Comparison of ENCODE assay signal across 9 mouse cellular contexts in genomic region chr17:8423283-8423682, GRCm38 (mm10). TPM values are rescaled to one million over a fixed set of nuclear protein-coding genes. Genes with fewer than 3 reads are reported as not detected.
DNase-seq lines count a peak whose midpoint lies in the region; ATAC-seq lines count a peak whose summit lies in the region.
"Had no signal": no experiment of that assay in that cellular context is flagged by ENCODE, and none has a peak within 500 bp of the region (broad histone marks: within the 10 kb centered on the region; RNA-seq: fewer than 3 reads in every experiment).

No protein-coding gene starts in this region.

- peak; percentile 5 for DNase-seq in cerebellum, adult 9-10 months
- DNase-seq in cerebellum, adult 11 months: no peak
- DNase-seq in left cerebral cortex, postnatal 4 days: peak; percentile 56
- DNase-seq in left cerebral cortex, adult 9 months (ENCODE audit: low spot score in 2 of 2): no peak
- peak; percentile 22 for DNase-seq in MN1 (ENCODE audit: low spot score)
- DNase-seq in kidney, postnatal 14 days: peak; percentile 29
- DNase-seq in thymus, postnatal 0 days (ENCODE audit: low spot score): peak; percentile 16

- no peaks in the 10 kb centered on the region; the same call in none of the 2 replicates for H3K27me3 ChIP-seq in midbrain, embryonic 16.5 days (ENCODE audit: control insufficient read depth, insufficient read depth, low read depth, low read length)

- H3K36me3 ChIP-seq in midbrain, embryonic 16.5 days (ENCODE audit: control insufficient read depth, insufficient read depth, low read length): no peaks in the 10 kb centered on the region

- intact Hi-C loops in left cerebral cortex, postnatal 4 days (cut with DNase I): no loop called here

- no peak overlapping the region for H3K9ac ChIP-seq in midbrain, embryonic 16.5 days (ENCODE audit: low read depth, low read length)

- no peak for ATAC-seq in midbrain, embryonic 16.5 days

- no peaks in the 10 kb centered on the region for H3K9me3 ChIP-seq in midbrain, embryonic 16.5 days (replicated peaks; ENCODE audit: control insufficient read depth, low read length, poor library complexity, severe bottlenecking)

- H3K27ac ChIP-seq in midbrain, embryonic 16.5 days (ENCODE audit: low read length): no peak overlapping the region

- no peak overlapping the region for H3K4me3 ChIP-seq in midbrain, embryonic 16.5 days (ENCODE audit: low read depth, low read length)

- H3K4me1 ChIP-seq in midbrain, embryonic 16.5 days (ENCODE audit: control insufficient read depth, insufficient read depth, low read length): no peaks in the 10 kb centered on the region

- H3K4me2 ChIP-seq in midbrain, embryonic 16.5 days (ENCODE audit: low read length): no peak overlapping the region

- WGBS in midbrain, embryonic 16.5 days: 38% methylated on average over 2 of the region's 2 CpGs

RNA-seq across cellular contexts. Expression of gene T, which starts 10.9 kb away (rescaled TPM):
- total RNA-seq in left cerebral cortex, postnatal 4 days (2021): under 1 TPM; 0.18 to 0.79 TPM
- 0.09 and 0.14 TPM in 2 replicates for polyA plus RNA-seq in thymus, postnatal 0 days (2015; fragmentation: Nextera tagmentation; extraction: Ambion mirVana)
- polyA plus RNA-seq in midbrain, embryonic 16.5 days (2015; fragmentation: Nextera tagmentation; extraction: Ambion mirVana): 0.44 and 0.45 TPM in 2 replicates
- total RNA-seq: left cerebral cortex, postnatal 25 days had no signal

Comparison
In these comparisons a context has a peak if more than half of its experiments do, and no peak if none do; other contexts are left out.
1. DNase-seq: peak in cerebellum, adult 9-10 months (single experiment), left cerebral cortex, postnatal 4 days (single experiment), MN1 (single experiment), kidney, postnatal 14 days (single experiment) and thymus, postnatal 0 days (single experiment); none in cerebellum, adult 11 months (single experiment) and left cerebral cortex, adult 9 months (0 of 2).